In the genomic region with DNA sequence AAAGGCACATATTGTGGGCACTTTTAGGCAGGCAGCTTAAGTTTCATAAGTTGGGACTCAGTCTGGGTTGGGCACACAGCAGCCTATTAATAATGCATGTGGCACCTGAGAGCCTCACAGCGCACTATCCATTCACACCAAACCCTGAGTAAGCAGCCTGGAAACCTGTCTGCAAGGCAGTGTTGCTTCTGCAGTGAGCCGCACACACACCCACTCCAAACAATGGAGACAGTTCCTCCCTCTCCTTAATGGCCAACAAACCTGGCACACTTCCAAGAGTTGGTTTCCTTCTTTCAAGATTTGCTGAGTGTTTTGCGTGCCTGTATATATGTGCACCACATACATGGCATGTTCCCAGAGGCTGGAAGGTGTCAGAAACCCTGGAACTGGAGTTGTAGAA, we compare ENCODE assay signal across 14 mouse cellular contexts. TPM values are rescaled to one million over a fixed set of nuclear protein-coding genes. Genes with fewer than 3 reads are reported as not detected.
A peak's percentile ranks its signal among the peaks of the same experiment; 100 is the strongest.
DNase-seq lines count a peak whose midpoint lies in the region; ATAC-seq and TF ChIP-seq lines count a peak whose summit lies in the region.
"Had no signal": no experiment of that assay in that cellular context is flagged by ENCODE, and none has a peak within 500 bp of the region (broad histone marks: within the 10 kb centered on the region; RNA-seq: fewer than 3 reads in every experiment).

No protein-coding gene starts in this region.

- whole genome bisulfite sequencing in lung, embryonic 14.5 days, result 52% methylated on average over 3 of the region's 3 CpGs

- DNase-seq in heart, postnatal 10 days, result peak; percentile 24 to 37
- DNase-seq in heart, postnatal 36 days, result no peak
- DNase-seq in lung, embryonic 14.5 days, result peak; percentile 79
- no peak for DNase-seq in lung, postnatal 25 days (ENCODE audit: low spot score)
- DNase-seq in R1 (ENCODE audit: low read depth, low spot score), result peak; percentile 74
- DNase-seq in lung, postnatal 14 days, result peak; percentile 30
- no peak for DNase-seq in ovary, adult 18-20 months (ENCODE audit: low spot score)
- DNase-seq in gastrocnemius, adult 2 months, result no peak
- DNase-seq: adrenal gland, postnatal 10 days; cerebellum, postnatal 36 days; liver, embryonic 13.5 days had no signal

- intact Hi-C loops in heart, postnatal 10 days (cut with DNase I), result no loop called here
- intact Hi-C loops in heart, postnatal 36 days (cut with DNase I), result no loop called here
- intact Hi-C loops in gastrocnemius, adult 2 months (cut with DNase I), result no loop called here

- no peaks in the 10 kb centered on the region for H3K27me3 ChIP-seq in lung, embryonic 14.5 days (ENCODE audit: insufficient read depth, low read length)
- H3K27me3 ChIP-seq: liver, embryonic 13.5 days had no signal

- H3K36me3 ChIP-seq in lung, embryonic 14.5 days (ENCODE audit: insufficient read depth), result peaks cover 8% of the 10 kb centered on the region; the same call in 1 of the 2 replicates

- 0 out of 2 replicates have a peak, but pooled peaks have one; percentile 23 for ATAC-seq in lung, embryonic 14.5 days (ENCODE audit: insufficient read depth)
- ATAC-seq: CD4-positive, CD25-positive, alpha-beta regulatory T cell, adult 4 months; hindbrain, embryonic 16.5 days had no signal

- TF ChIP-seq CTCF in lung, embryonic 14.5 days (IDR thresholded peaks at IDR 0.05; ENCODE audit: low read depth), result no peak
- TF ChIP-seq CTCF in gastrocnemius, adult 2 months (IDR thresholded peaks at IDR 0.05), result no peak

- H3K4me3 ChIP-seq in lung, embryonic 14.5 days (ENCODE audit: low read depth, low read length), result no peak overlapping the region
- no peak overlapping the region for H3K4me3 ChIP-seq in gastrocnemius, adult 2 months
- H3K4me3 ChIP-seq: liver, embryonic 13.5 days; megakaryocyte, embryonic 14.5 days had no signal

- H3K4me1 ChIP-seq in lung, embryonic 14.5 days (ENCODE audit: insufficient read depth), result no peaks in the 10 kb centered on the region
- H3K4me1 ChIP-seq: liver, embryonic 13.5 days had no signal

- H3K9me3 ChIP-seq in lung, embryonic 14.5 days (ENCODE audit: low read depth, low read length), result no peaks in the 10 kb centered on the region
- H3K9me3 ChIP-seq: liver, embryonic 13.5 days; megakaryocyte, embryonic 14.5 days had no signal

- H3K4me2 ChIP-seq in lung, embryonic 14.5 days, result no peak overlapping the region
- H3K4me2 ChIP-seq: liver, embryonic 13.5 days had no signal

- H3K27ac ChIP-seq in lung, embryonic 14.5 days (ENCODE audit: low read depth), result no peak overlapping the region
- H3K27ac ChIP-seq in gastrocnemius, adult 2 months, result no peak overlapping the region
- H3K27ac ChIP-seq: liver, embryonic 13.5 days had no signal

- no peak overlapping the region for H3K9ac ChIP-seq in lung, embryonic 14.5 days
- H3K9ac ChIP-seq: liver, embryonic 13.5 days had no signal

RNA-seq across cellular contexts. Expression of a gene that starts 3.1 kb away (rescaled TPM):
- total RNA-seq in heart, postnatal 10 days (2021), result 10 to 100 TPM; 11.6 to 14.7 TPM
- total RNA-seq in heart, postnatal 36 days (2021), result 1 to 10 TPM; 4.2 to 6.2 TPM
- 209 and 227 TPM in 2 replicates for polyA plus RNA-seq in lung, embryonic 14.5 days (2014; fragmentation: Nextera tagmentation; extraction: Ambion mirVana)
- total RNA-seq in gastrocnemius, adult 2 months (2021), result under 1 TPM; 0.78 to 0.82 TPM

RNA-seq across cellular contexts. Expression of a gene that starts 34.6 kb away (rescaled TPM):
- 1 to 10 TPM; 4.9 to 5.8 TPM for total RNA-seq in heart, postnatal 10 days (2021)
- total RNA-seq in heart, postnatal 36 days (2021), result 1 to 10 TPM; 3.7 to 3.9 TPM
- 35.2 and 36.1 TPM in 2 replicates for polyA plus RNA-seq in lung, embryonic 14.5 days (2014; fragmentation: Nextera tagmentation; extraction: Ambion mirVana)
- 1 to 10 TPM; 2.1 to 2.3 TPM for total RNA-seq in gastrocnemius, adult 2 months (2021)

Comparison
In these comparisons a context has a peak if more than half of its experiments do, and no peak if none do; other contexts are left out.
1. DNase-seq: peak in heart, postnatal 10 days (2 of 2), lung, embryonic 14.5 days (single experiment), R1 (single experiment) and lung, postnatal 14 days (single experiment); none in heart, postnatal 36 days (0 of 2), lung, postnatal 25 days (single experiment), ovary, adult 18-20 months (single experiment) and gastrocnemius, adult 2 months (single experiment).